Mouse (Mus musculus) G1E (cell line): Measurements from ENCODE around the gene Dnajc1. TPM values are rescaled to one million over a fixed set of nuclear protein-coding genes. Genes with fewer than 3 reads are reported as not detected.

Source experiments
- ATAC-seq: 2 replicates; pipeline ENCODE4 v1.8.0; 2016; ENCODE audit warnings: mild to moderate bottlenecking; ENCODE audit not compliant: insufficient number of reproducible peaks, poor library complexity, low FRiP score, severe bottlenecking; ENCODE audit errors: extremely low read depth
- DNase-seq: peaks from one replicate; pipeline ENCODE4 v3.0.0; 2012; ENCODE audit warnings: low spot score
- H3K27me3 ChIP-seq: 2 replicates; pipeline ENCODE4 v1.6.1; 2012; ENCODE audit warnings: mild to moderate bottlenecking, low read length, inconsistent platforms; ENCODE audit not compliant: insufficient read depth
- H3K36me3 ChIP-seq: replicated peaks from 2 replicates; pipeline ENCODE3; 2012; ENCODE audit warnings: mild to moderate bottlenecking, inconsistent platforms
- H3K4me1 ChIP-seq: 2 replicates; pipeline ENCODE4 v1.6.1; 2012; ENCODE audit warnings: low read depth, low read length, inconsistent platforms, mixed read lengths; ENCODE audit not compliant: insufficient read depth
- H3K4me3 ChIP-seq: 2 replicates; pipeline ENCODE4 v1.5.1; 2012; ENCODE audit warnings: low read depth, mild to moderate bottlenecking, inconsistent platforms, low read length, moderate library complexity, mixed read lengths
- H3K9me3 ChIP-seq: replicated peaks from 2 replicates; pipeline ENCODE4 v1.6.1; 2012; ENCODE audit warnings: inconsistent platforms
- CTCF ChIP-seq: IDR thresholded peaks from 2 replicates; pipeline ENCODE4 v1.5.1; 2012; ENCODE audit warnings: low read depth, low read length, inconsistent platforms, mixed read lengths
- GATA1 ChIP-seq: IDR thresholded peaks from 2 replicates; pipeline ENCODE4 v1.6.1; 2012; ENCODE audit warnings: borderline replicate concordance, low read length, inconsistent platforms, mixed read lengths
- GATA2 ChIP-seq: IDR thresholded peaks from 2 replicates; pipeline ENCODE4 v1.6.1; 2012; ENCODE audit warnings: low read depth, low read length, inconsistent platforms, borderline replicate concordance
- POLR2AphosphoS5 ChIP-seq: IDR thresholded peaks from 2 replicates; pipeline ENCODE4 v1.6.1; 2012; ENCODE audit warnings: low read depth, low read length, inconsistent platforms; ENCODE audit not compliant: insufficient replicate concordance
- TAL1 ChIP-seq: conservative IDR thresholded peaks from 2 replicates; pipeline ENCODE4 v1.6.1; 2012; ENCODE audit warnings: low read depth, low read length, inconsistent platforms, mixed read lengths
- polyA plus RNA-seq: library from polyadenylated mRNA; stranded (reverse); fragments of >175 nt; gene quantifications from 2 replicates; pipeline ENCODE4 v1.2.3, GENCODE M21; 2012
- total RNA-seq, 2 experiments: library from RNA; stranded (forward) in 1 of 2; stranded (reverse) in 1 of 2; fragments of 200-1000 nt in 1 of 2; fragments of >200 nt in 1 of 2; fragmentation: Nextera tagmentation in 1 of 2; gene quantifications; 2 replicates each; pipeline ENCODE4 v1.2.3; 2014 to 2017

The Dnajc1 gene
- total and polyA plus RNA-seq, 3 experiments: 21.4 to 33.7 (median 32.4) TPM

- H3K4me3 ChIP-seq: no peak overlapping the region
- no peak for DNase-seq
- peaks cover 2% of the 10 kb centered on the region for H3K36me3 ChIP-seq
- no peak for TF ChIP-seq GATA2
- no peak for TF ChIP-seq CTCF
- no peak for TF ChIP-seq TAL1
- no peak for TF ChIP-seq GATA1
- TF ChIP-seq POLR2AphosphoS5: no peak
- H3K4me1 ChIP-seq: no peaks in the 10 kb centered on the region
- H3K27me3 ChIP-seq: no peaks in the 10 kb centered on the region
- H3K9me3 ChIP-seq: no peaks in the 10 kb centered on the region
- no peak for ATAC-seq
Observed at GRCm38 (mm10) chr2:18262298-18262697, 130.3 kb downstream of the Dnajc1 start.

GRCm38 (mm10) chr2:18249224-18249623 is 143.4 kb downstream of the Dnajc1 start:
- no peaks in the 10 kb centered on the region for H3K4me1 ChIP-seq
- H3K9me3 ChIP-seq: no peaks in the 10 kb centered on the region
- no peaks in the 10 kb centered on the region for H3K27me3 ChIP-seq
- peaks cover 15% of the 10 kb centered on the region for H3K36me3 ChIP-seq
- DNase-seq: no peak
- H3K4me3 ChIP-seq: no peak overlapping the region
- no peak for ATAC-seq
- TF ChIP-seq GATA2: no peak
- TF ChIP-seq POLR2AphosphoS5: no peak
- no peak for TF ChIP-seq GATA1
- no peak for TF ChIP-seq CTCF
- no peak for TF ChIP-seq TAL1

- Histone ChIP-seq H3K27me3 (no peaks in the 10 kb centered on the region), H3K4me1 (no peaks in the 10 kb centered on the region; the same call in 1 of the 2 replicates), H3K36me3 (peaks cover 10% of the 10 kb centered on the region), H3K9me3 (no peaks in the 10 kb centered on the region), H3K4me3 (no peak overlapping the region)
- TF ChIP-seq GATA2: no peak
- TF ChIP-seq TAL1: no peak
- no peak for TF ChIP-seq GATA1
- TF ChIP-seq CTCF: no peak
- TF ChIP-seq POLR2AphosphoS5: no peak
- DNase-seq: no peak
- no peak for ATAC-seq
Observed at GRCm38 (mm10) chr2:18235524-18235923, 157.1 kb downstream of the Dnajc1 start.

GRCm38 (mm10) chr2:18232883-18233567 is 159.6 kb downstream of the Dnajc1 start:
- TF ChIP-seq GATA2: no peak
- no peak for TF ChIP-seq TAL1
- TF ChIP-seq CTCF: no peak
- no peak for TF ChIP-seq POLR2AphosphoS5
- no peak for TF ChIP-seq GATA1
- ATAC-seq: no peak
- no peak overlapping the region for H3K4me3 ChIP-seq

GRCm38 (mm10) chr2:18231143-18231542 is 161.5 kb downstream of the Dnajc1 start:
- TF ChIP-seq POLR2AphosphoS5 (no peak), GATA2 (no peak), CTCF (no peak), TAL1 (no peak), GATA1 (no peak)
- Histone ChIP-seq H3K27me3 (no peaks in the 10 kb centered on the region), H3K4me3 (no peak overlapping the region), H3K9me3 (no peaks in the 10 kb centered on the region), H3K4me1 (no peaks in the 10 kb centered on the region; the same call in 1 of the 2 replicates), H3K36me3 (peaks cover 23% of the 10 kb centered on the region)
- ATAC-seq (no peak), DNase-seq (no peak)

More at GRCm38 (mm10) chr2:18232883-18233567, 159.6 kb downstream of the Dnajc1 start:
- no peak for DNase-seq
- Histone ChIP-seq H3K27me3 (no peaks in the 10 kb centered on the region), H3K9me3 (no peaks in the 10 kb centered on the region), H3K4me1 (no peaks in the 10 kb centered on the region; the same call in 1 of the 2 replicates), H3K36me3 (peaks cover 23% of the 10 kb centered on the region)

GRCm38 (mm10) chr2:18229279-18229678 is 163.4 kb downstream of the Dnajc1 start:
- Histone ChIP-seq H3K4me3 (no peak overlapping the region), H3K36me3 (peaks cover 21% of the 10 kb centered on the region), H3K4me1 (no peaks in the 10 kb centered on the region), H3K27me3 (no peaks in the 10 kb centered on the region), H3K9me3 (no peaks in the 10 kb centered on the region)
- ATAC-seq (no peak), DNase-seq (no peak)
- TF ChIP-seq GATA2: no peak
- no peak for TF ChIP-seq GATA1
- TF ChIP-seq CTCF: no peak
- no peak for TF ChIP-seq TAL1
- no peak for TF ChIP-seq POLR2AphosphoS5
